8 mouse cellular contexts compared by ENCODE assay signal in the genomic region with DNA sequence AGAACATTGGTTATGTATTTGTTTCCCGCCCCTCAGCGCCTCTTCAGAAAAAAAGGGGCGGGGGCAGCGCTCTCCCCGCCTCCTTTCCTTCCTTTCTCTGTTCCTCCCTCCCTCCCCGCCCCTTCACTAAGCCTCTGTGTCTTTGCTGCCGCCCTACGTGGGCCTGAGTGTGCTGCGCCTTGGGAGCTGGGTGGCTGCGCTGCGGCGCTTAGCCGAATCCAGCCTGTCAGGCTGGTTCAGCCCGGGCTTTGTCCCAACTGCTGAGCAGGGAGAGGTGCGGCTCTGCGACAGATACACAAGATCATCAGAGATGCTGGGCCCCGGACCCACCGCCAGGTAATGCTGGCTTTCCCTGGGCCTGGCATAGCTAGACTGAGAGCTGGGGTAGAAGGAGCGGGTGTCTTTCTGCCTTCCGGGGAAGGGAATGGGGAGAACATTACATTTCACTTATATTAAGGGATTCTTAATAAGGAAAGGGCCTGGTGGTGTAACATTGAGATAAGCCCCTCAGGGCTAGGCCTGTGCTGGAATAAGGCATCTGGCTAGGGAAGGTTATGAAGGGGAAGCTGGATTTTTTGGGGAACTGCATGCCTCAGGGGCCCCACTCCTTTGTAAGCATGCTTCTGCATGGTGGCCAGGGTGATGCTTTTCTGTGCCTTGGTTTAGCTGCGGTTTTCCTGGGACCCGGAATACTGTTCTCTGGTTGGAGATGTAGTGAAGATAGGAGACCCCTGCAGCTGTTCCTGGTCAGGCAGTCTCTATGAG. TPM values are rescaled to one million over a fixed set of nuclear protein-coding genes. Genes with fewer than 3 reads are reported as not detected.
DNase-seq lines count a peak whose midpoint lies in the region; ATAC-seq lines count a peak whose summit lies in the region.

No protein-coding gene starts in this region.

- intact Hi-C loops in gastrocnemius, postnatal 36 days (cut with DNase I): loop anchor here (5.0 kb wide), 2 partner anchors 51 to 96 kb away; no protein-coding TSS in a partner anchor
- intact Hi-C loops in left cerebral cortex, postnatal 14 days (cut with DNase I): loop anchor here (5.0 to 10.0 kb wide), 4 partner anchors 56 to 132 kb away; a partner anchor contains a TSS

- no peaks in the 10 kb centered on the region for H3K36me3 ChIP-seq in intestine, embryonic 14.5 days (ENCODE audit: control insufficient read depth, insufficient read depth, low read length)

- peak overlapping the region; percentile 63 for H3K4me2 ChIP-seq in intestine, embryonic 14.5 days (ENCODE audit: low read length)

- H3K9ac ChIP-seq in intestine, embryonic 14.5 days (ENCODE audit: low read length): peak overlapping the region; percentile 56

- H3K4me1 ChIP-seq in intestine, embryonic 14.5 days (replicated peaks; ENCODE audit: control insufficient read depth, insufficient read depth, low read length): peaks cover 6% of the 10 kb centered on the region; the same call in 1 of the 2 replicates

- peak; percentile 94 for ATAC-seq in intestine, embryonic 14.5 days (replicated peaks; ENCODE audit: low FRiP score, low TSS enrichment, low read depth)
- ATAC-seq in megakaryocyte-erythroid progenitor cell, adult 5-6 weeks (replicated peaks; ENCODE audit: low FRiP score, low TSS enrichment, poor library complexity, severe bottlenecking): peak; percentile 100

- peak overlapping the region; percentile 45 for H3K4me3 ChIP-seq in intestine, embryonic 14.5 days (ENCODE audit: low read depth, low read length)

- no peaks in the 10 kb centered on the region for H3K9me3 ChIP-seq in intestine, embryonic 14.5 days (ENCODE audit: control insufficient read depth, low read length)

- WGBS in intestine, embryonic 14.5 days: 7% methylated on average over 22 of the region's 22 CpGs

- DNase-seq in adrenal gland, adult 8-10 months: peak; percentile 64
- peak; percentile 70 for DNase-seq in embryo, embryonic 11.5 days (ENCODE audit: low read depth, low spot score)
- peak; percentile 38 to 40 for DNase-seq in gastrocnemius, postnatal 36 days
- peak; percentile 80 for DNase-seq in intestine, embryonic 14.5 days (ENCODE audit: low spot score)
- peak; percentile 86 for DNase-seq in left cerebral cortex, postnatal 14 days (ENCODE audit: low spot score in 2 of 2)
- peak; percentile 86 for DNase-seq in right cerebral cortex, postnatal 25 days
- peak; percentile 46 to 72 for DNase-seq in urinary bladder, postnatal 36 days (ENCODE audit: low spot score in 2 of 2)

- peak overlapping the region; percentile 57 for H3K27ac ChIP-seq in intestine, embryonic 14.5 days (ENCODE audit: low read depth)

- H3K27me3 ChIP-seq in intestine, embryonic 14.5 days (replicated peaks; ENCODE audit: control insufficient read depth, insufficient read depth, low read length): no peaks in the 10 kb centered on the region

RNA-seq across cellular contexts. Expression of a gene that starts 54.6 kb away (rescaled TPM):
- total RNA-seq in adrenal gland, adult 8-10 months (2022): 10 to 100 TPM; 15.8 to 35.1 (median 27.8) TPM
- total RNA-seq in gastrocnemius, postnatal 36 days (2021): 10 to 100 TPM; 21.8 to 23.9 TPM
- polyA plus RNA-seq in intestine, embryonic 14.5 days (2014; fragmentation: Nextera tagmentation; extraction: Ambion mirVana): 39.3 and 42.8 TPM in 2 replicates
- total RNA-seq in left cerebral cortex, postnatal 14 days (2021): 100 to 1,000 TPM; 272 to 273 TPM
- 6.9 and 8.2 TPM in 2 replicates for total RNA-seq in megakaryocyte-erythroid progenitor cell, adult 5-6 weeks (2014; fragmentation: Nextera tagmentation)
- total RNA-seq in megakaryocyte-erythroid progenitor cell, adult 5-6 weeks (2017): 13.9 and 20.3 TPM in 2 replicates

Comparison
In these comparisons a context has a peak if more than half of its experiments do, and no peak if none do; other contexts are left out.
1. Peak in every context shown above with its lines: DNase-seq, ATAC-seq, H3K4me3 ChIP-seq and H3K27ac ChIP-seq.
2. RNA of a gene that starts 54.6 kb away (total RNA-seq): 272 to 273 TPM in left cerebral cortex, postnatal 14 days; 15.8 to 35.1 TPM in adrenal gland, adult 8-10 months, 21.8 to 23.9 TPM in gastrocnemius, postnatal 36 days and 6.9 to 20.3 TPM in megakaryocyte-erythroid progenitor cell, adult 5-6 weeks; every median in the first group is over 4 times any median in the second.